Mouse (Mus musculus): Measurements from ENCODE around the gene Igf1r.

DNA sequence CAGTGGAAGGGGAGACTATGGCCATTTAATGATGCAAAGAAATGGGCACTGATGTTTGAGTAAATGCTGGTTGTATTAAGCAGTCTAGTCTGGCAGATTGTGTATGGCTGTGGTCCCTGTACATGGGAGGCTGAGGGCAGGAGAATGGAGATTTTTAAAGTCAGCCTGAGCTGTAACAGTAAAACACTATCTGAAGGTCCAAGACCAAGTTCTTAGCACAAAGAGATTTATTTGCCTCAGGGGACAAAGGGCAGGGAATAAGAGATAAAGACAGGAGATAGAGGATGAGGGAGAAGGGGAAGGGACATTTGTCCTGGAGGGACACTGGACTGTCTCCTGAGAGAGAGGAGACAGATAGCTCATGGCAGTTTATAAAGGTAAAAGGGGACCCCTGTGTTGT lies 320.9 kb downstream of the Igf1r start, which contains the start of gene Fam169b:
- TF ChIP-seq ZNF384 (IDR thresholded peaks at IDR 0.05; ENCODE audit: low read depth, low read length) (no peak), MAFK (IDR thresholded peaks at IDR 0.05; ENCODE audit: insufficient read depth, low read depth, low read length) (no peak), ZC3H11A (IDR thresholded peaks at IDR 0.05; ENCODE audit: borderline replicate concordance, low read depth, low read length) (no peak), HCFC1 (IDR thresholded peaks at IDR 0.05; ENCODE audit: borderline replicate concordance, insufficient read depth, low read length) (no peak), CHD2 (IDR thresholded peaks at IDR 0.05; ENCODE audit: low read depth, low read length) (no peak)
